Mouse (Mus musculus): ENCODE measurements around the gene Prpf8. TPM values are rescaled to one million over a fixed set of nuclear protein-coding genes. Genes with fewer than 3 reads are reported as not detected.

Prpf8 gene
- polyA plus RNA-seq, 1 experiment from 2014 or later = 65.0 TPM

- H3K36me3 ChIP-seq (ENCODE audit: control insufficient read depth, insufficient read depth, low read length) = no peaks in the 10 kb centered on the region; the same call in 1 of the 2 replicates
- peak overlapping the region; percentile 70 for H3K4me3 ChIP-seq (ENCODE audit: low read depth, low read length)
- 11% methylated on average over 36 of the region's 38 CpGs for WGBS
- no peaks in the 10 kb centered on the region for H3K27me3 ChIP-seq (ENCODE audit: control insufficient read depth, insufficient read depth, low read length)
- H3K9me3 ChIP-seq (ENCODE audit: control insufficient read depth, low read length) = no peaks in the 10 kb centered on the region
- H3K4me2 ChIP-seq (ENCODE audit: low read depth, low read length) = peak overlapping the region; percentile 95
- H3K4me1 ChIP-seq (ENCODE audit: control insufficient read depth, insufficient read depth, low read length) = peaks cover 23% of the 10 kb centered on the region
- H3K27ac ChIP-seq (ENCODE audit: low read depth, low read length) = peak overlapping the region; percentile 98
- peak overlapping the region; percentile 88 for H3K9ac ChIP-seq (replicated peaks; ENCODE audit: low read depth, low read length)
- ATAC-seq (ENCODE audit: low read depth) = peak; percentile 15
These were observed 46.0 kb downstream of the Prpf8 start for GRCm38 (mm10) chr11:75532340-75533277.

- H3K9ac ChIP-seq (replicated peaks; ENCODE audit: low read depth, low read length) = peak overlapping the region; percentile 88; the same call in 1 of the 2 replicates
- 78% methylated on average over 6 of the region's 6 CpGs for WGBS
- peaks cover 27% of the 10 kb centered on the region for H3K4me1 ChIP-seq (ENCODE audit: control insufficient read depth, insufficient read depth, low read length)
- no peaks in the 10 kb centered on the region for H3K27me3 ChIP-seq (ENCODE audit: control insufficient read depth, insufficient read depth, low read length)
- H3K27ac ChIP-seq (ENCODE audit: low read depth, low read length) = 0 out of 2 replicates have a peak overlapping the region, but pooled peaks have one; percentile 0
- H3K4me3 ChIP-seq (ENCODE audit: low read depth, low read length) = peak overlapping the region; percentile 70
- ATAC-seq (ENCODE audit: low read depth) = no peak
- peak overlapping the region; percentile 95 for H3K4me2 ChIP-seq (ENCODE audit: low read depth, low read length)
- H3K9me3 ChIP-seq (ENCODE audit: control insufficient read depth, low read length) = no peaks in the 10 kb centered on the region
- H3K36me3 ChIP-seq (ENCODE audit: control insufficient read depth, insufficient read depth, low read length) = no peaks in the 10 kb centered on the region; the same call in 1 of the 2 replicates
These were observed 46.8 kb downstream of the Prpf8 start for GRCm38 (mm10) chr11:75533314-75534015.

GRCm38 (mm10) chr11:75534286-75535033, 47.8 kb downstream of the Prpf8 start:
- Histone ChIP-seq H3K4me1 (ENCODE audit: control insufficient read depth, insufficient read depth, low read length) (peaks cover 27% of the 10 kb centered on the region), H3K27me3 (ENCODE audit: control insufficient read depth, insufficient read depth, low read length) (no peaks in the 10 kb centered on the region), H3K36me3 (ENCODE audit: control insufficient read depth, insufficient read depth, low read length) (no peaks in the 10 kb centered on the region; the same call in 1 of the 2 replicates), H3K9ac (replicated peaks; ENCODE audit: low read depth, low read length) (0 out of 2 replicates have a peak overlapping the region, but pooled peaks have one; percentile 28), H3K4me3 (ENCODE audit: low read depth, low read length) (no peak overlapping the region), H3K27ac (ENCODE audit: low read depth, low read length) (no peak overlapping the region), H3K9me3 (ENCODE audit: control insufficient read depth, low read length) (no peaks in the 10 kb centered on the region), H3K4me2 (ENCODE audit: low read depth, low read length) (peak overlapping the region; percentile 95)
- 59% methylated on average over 4 of the region's 4 CpGs for WGBS
- ATAC-seq (ENCODE audit: low read depth) = no peak

- 0 out of 2 replicates have a peak overlapping the region, but pooled peaks have one; percentile 28 for H3K9ac ChIP-seq (replicated peaks; ENCODE audit: low read depth, low read length)
- no peak for ATAC-seq (ENCODE audit: low read depth)
- peak overlapping the region; percentile 95 for H3K4me2 ChIP-seq (ENCODE audit: low read depth, low read length)
- H3K4me1 ChIP-seq (ENCODE audit: control insufficient read depth, insufficient read depth, low read length) = peaks cover 29% of the 10 kb centered on the region
- 39% methylated on average over 13 of the region's 13 CpGs for WGBS
- H3K4me3 ChIP-seq (ENCODE audit: low read depth, low read length) = no peak overlapping the region
- H3K9me3 ChIP-seq (ENCODE audit: control insufficient read depth, low read length) = no peaks in the 10 kb centered on the region
- no peaks in the 10 kb centered on the region for H3K27me3 ChIP-seq (ENCODE audit: control insufficient read depth, insufficient read depth, low read length)
- no peak overlapping the region for H3K27ac ChIP-seq (ENCODE audit: low read depth, low read length)
- H3K36me3 ChIP-seq (ENCODE audit: control insufficient read depth, insufficient read depth, low read length) = no peaks in the 10 kb centered on the region; the same call in 1 of the 2 replicates
These were observed 48.6 kb downstream of the Prpf8 start for GRCm38 (mm10) chr11:75535106-75535795.

GRCm38 (mm10) chr11:75536255-75537024, 49.8 kb downstream of the Prpf8 start:
- H3K36me3 ChIP-seq (ENCODE audit: control insufficient read depth, insufficient read depth, low read length) = no peaks in the 10 kb centered on the region; the same call in 1 of the 2 replicates
- H3K27me3 ChIP-seq (ENCODE audit: control insufficient read depth, insufficient read depth, low read length) = no peaks in the 10 kb centered on the region
- no peak overlapping the region for H3K4me2 ChIP-seq (ENCODE audit: low read depth, low read length)
- H3K4me3 ChIP-seq (ENCODE audit: low read depth, low read length) = no peak overlapping the region
- WGBS = 92% methylated on average over 12 of the region's 12 CpGs
- H3K4me1 ChIP-seq (ENCODE audit: control insufficient read depth, insufficient read depth, low read length) = peaks cover 38% of the 10 kb centered on the region
- no peaks in the 10 kb centered on the region for H3K9me3 ChIP-seq (ENCODE audit: control insufficient read depth, low read length)
- no peak for ATAC-seq (ENCODE audit: low read depth)
- no peak overlapping the region for H3K9ac ChIP-seq (replicated peaks; ENCODE audit: low read depth, low read length)
- H3K27ac ChIP-seq (ENCODE audit: low read depth, low read length) = no peak overlapping the region

GRCm38 (mm10) chr11:75537025-75537414, 50.4 kb downstream of the Prpf8 start:
- no peak overlapping the region for H3K27ac ChIP-seq (ENCODE audit: low read depth, low read length)
- no peak for ATAC-seq (ENCODE audit: low read depth)
- 87% methylated on average over 8 of the region's 8 CpGs for WGBS
- H3K9ac ChIP-seq (replicated peaks; ENCODE audit: low read depth, low read length) = no peak overlapping the region
- no peak overlapping the region for H3K4me3 ChIP-seq (ENCODE audit: low read depth, low read length)
- no peak overlapping the region for H3K4me2 ChIP-seq (ENCODE audit: low read depth, low read length)
- no peaks in the 10 kb centered on the region for H3K27me3 ChIP-seq (ENCODE audit: control insufficient read depth, insufficient read depth, low read length)
- no peaks in the 10 kb centered on the region; the same call in 1 of the 2 replicates for H3K36me3 ChIP-seq (ENCODE audit: control insufficient read depth, insufficient read depth, low read length)
- no peaks in the 10 kb centered on the region for H3K9me3 ChIP-seq (ENCODE audit: control insufficient read depth, low read length)
- H3K4me1 ChIP-seq (ENCODE audit: control insufficient read depth, insufficient read depth, low read length) = peaks cover 38% of the 10 kb centered on the region

GRCm38 (mm10) chr11:75537491-75538183, 51.0 kb downstream of the Prpf8 start:
- peak overlapping the region; percentile 7; the same call in 1 of the 2 replicates for H3K27ac ChIP-seq (ENCODE audit: low read depth, low read length)
- no peak overlapping the region for H3K4me3 ChIP-seq (ENCODE audit: low read depth, low read length)
- no peaks in the 10 kb centered on the region for H3K27me3 ChIP-seq (ENCODE audit: control insufficient read depth, insufficient read depth, low read length)
- no peak overlapping the region for H3K9ac ChIP-seq (replicated peaks; ENCODE audit: low read depth, low read length)
- 43% methylated on average over 11 of the region's 11 CpGs for WGBS
- H3K9me3 ChIP-seq (ENCODE audit: control insufficient read depth, low read length) = no peaks in the 10 kb centered on the region
- peak; percentile 62 for ATAC-seq (ENCODE audit: low read depth)
- H3K4me1 ChIP-seq (ENCODE audit: control insufficient read depth, insufficient read depth, low read length) = peaks cover 38% of the 10 kb centered on the region
- no peak overlapping the region for H3K4me2 ChIP-seq (ENCODE audit: low read depth, low read length)
- H3K36me3 ChIP-seq (ENCODE audit: control insufficient read depth, insufficient read depth, low read length) = no peaks in the 10 kb centered on the region; the same call in 1 of the 2 replicates

Data from neural tube, embryonic 14.5 days (tissue).